Mouse (Mus musculus) ES-E14 (cell line): ENCODE data around the gene Pld1.

Experiments used
- CHD2 ChIP-seq: IDR thresholded peaks from 2 replicates; pipeline ENCODE4 v1.6.1; 2014; ENCODE audit warnings: mild to moderate bottlenecking, low read depth, low read length, inconsistent platforms
- HCFC1 ChIP-seq: IDR thresholded peaks from 2 replicates; pipeline ENCODE4 v1.6.1; 2012; ENCODE audit warnings: low read length, inconsistent platforms, borderline replicate concordance; ENCODE audit not compliant: insufficient read depth
- MAFK ChIP-seq: IDR thresholded peaks from 2 replicates; pipeline ENCODE4 v1.6.1; 2014; ENCODE audit warnings: mild to moderate bottlenecking, low read depth, low read length, inconsistent platforms; ENCODE audit not compliant: insufficient read depth
- ZC3H11A ChIP-seq: IDR thresholded peaks from 2 replicates; pipeline ENCODE4 v1.6.1; 2012; ENCODE audit warnings: low read depth, mild to moderate bottlenecking, inconsistent platforms, low read length, borderline replicate concordance

GRCm38 (mm10) chr3:28167796-28168505 is 229.5 kb downstream of the Pld1 start:
- TF ChIP-seq MAFK (no peak), ZC3H11A (no peak), HCFC1 (no peak), CHD2 (no peak)
